Mouse (Mus musculus) gastrocnemius, postnatal 10 days (tissue): Measurements from ENCODE around the gene Rilpl1. TPM values are rescaled to one million over a fixed set of nuclear protein-coding genes. Genes with fewer than 3 reads are reported as not detected.
"Not testable (repeated sequence)": the region's sequence is repeated elsewhere in the genome, so short reads cannot be mapped to it uniquely, and the experiment has no call there.

Experiments used
- DNase-seq: peaks from one replicate; pipeline ENCODE4 v3.0.0; 2021; ENCODE audit warnings: mixed read lengths
- total RNA-seq, 2 experiments: library from RNA; stranded (reverse); gene quantifications; 2 replicates each; pipeline ENCODE4 v1.2.3; 2021

Gene Rilpl1
- total RNA-seq, 2 experiments from 2014 or later, result 48.9 to 49.3 TPM

DNA sequence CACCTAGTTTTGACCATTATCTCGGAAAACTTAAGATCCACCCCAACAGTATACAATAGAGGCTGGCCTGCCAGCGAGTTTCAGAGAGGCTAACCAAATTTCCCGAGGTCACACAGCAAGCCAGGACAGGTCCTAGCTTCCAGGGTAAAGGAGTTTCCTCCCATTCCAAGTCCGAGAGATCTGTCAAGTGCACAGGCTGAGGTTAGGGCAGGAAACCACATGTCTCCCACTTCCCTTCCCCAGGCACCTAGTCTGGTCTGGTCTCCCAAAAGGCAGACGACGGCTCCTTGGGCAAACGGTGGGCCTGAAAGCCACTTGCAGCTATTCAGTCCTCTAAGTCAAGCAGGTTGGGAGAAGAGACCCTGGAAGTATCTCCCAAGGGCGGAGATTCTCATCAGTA, 1.5 kb downstream of the Rilpl1 start:
- no peak for DNase-seq

DNA sequence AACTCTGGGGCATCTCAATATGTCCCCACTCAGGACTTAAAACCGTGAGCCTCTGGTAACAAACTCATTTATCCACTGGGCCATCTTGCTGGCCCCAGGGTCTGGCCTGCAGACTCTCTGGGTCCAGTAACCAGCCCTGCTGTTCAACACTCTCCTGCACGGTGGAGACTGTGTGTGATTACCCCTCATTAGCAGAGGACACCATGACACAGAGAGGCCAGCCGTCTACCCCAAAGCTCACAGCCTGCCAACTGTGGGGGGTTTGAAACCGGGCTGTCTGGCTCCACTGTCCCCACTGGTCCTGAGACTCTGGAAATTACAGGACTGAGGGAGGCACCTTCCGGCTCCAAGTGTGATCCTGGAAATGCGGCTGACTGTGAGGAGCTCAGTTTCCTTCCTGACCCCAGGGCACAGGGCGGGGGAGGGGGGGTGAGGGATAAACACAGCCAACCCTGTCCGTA, 2.0 kb downstream of the Rilpl1 start:
- DNase-seq, result no peak

DNA sequence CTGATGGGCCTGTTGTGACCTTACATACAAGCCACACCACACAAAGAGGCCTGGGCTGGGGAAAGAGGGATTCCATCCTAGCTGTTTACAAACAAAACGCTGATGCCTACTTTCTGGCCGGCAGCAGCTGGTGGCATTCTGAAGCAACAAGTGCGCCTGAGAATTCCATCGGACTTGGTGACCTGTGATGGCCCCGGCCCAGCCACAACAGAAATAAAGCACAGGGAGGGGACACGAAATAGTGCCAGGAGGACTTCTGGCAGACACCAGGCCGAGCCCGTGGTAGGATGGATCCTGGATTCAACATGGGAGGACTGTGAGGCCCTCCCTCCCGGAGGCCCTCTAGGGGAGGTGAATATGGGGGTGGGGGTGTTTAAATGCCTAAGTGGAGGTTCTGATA, 2.4 kb downstream of the Rilpl1 start:
- peak; percentile 43 for DNase-seq

DNA sequence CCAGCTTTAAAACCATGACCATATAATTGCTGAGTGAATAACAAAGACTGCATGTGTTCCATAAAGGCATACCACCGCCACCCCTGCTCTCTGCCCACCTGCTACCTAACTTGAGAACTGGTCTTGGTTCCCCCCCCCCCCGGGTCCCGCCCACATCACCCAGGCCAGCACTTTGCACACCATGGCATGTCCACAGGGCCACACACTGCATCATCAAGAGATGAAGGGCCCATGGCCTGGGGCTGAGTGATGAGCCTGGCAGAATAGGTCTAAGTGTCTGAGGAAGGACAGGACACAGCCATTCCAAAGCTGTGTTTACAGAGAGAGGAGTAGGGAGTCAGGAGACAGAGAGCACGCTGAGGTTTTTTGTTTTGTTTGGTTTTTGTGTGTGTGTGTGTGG, 2.8 kb downstream of the Rilpl1 start:
- no peak for DNase-seq

DNA sequence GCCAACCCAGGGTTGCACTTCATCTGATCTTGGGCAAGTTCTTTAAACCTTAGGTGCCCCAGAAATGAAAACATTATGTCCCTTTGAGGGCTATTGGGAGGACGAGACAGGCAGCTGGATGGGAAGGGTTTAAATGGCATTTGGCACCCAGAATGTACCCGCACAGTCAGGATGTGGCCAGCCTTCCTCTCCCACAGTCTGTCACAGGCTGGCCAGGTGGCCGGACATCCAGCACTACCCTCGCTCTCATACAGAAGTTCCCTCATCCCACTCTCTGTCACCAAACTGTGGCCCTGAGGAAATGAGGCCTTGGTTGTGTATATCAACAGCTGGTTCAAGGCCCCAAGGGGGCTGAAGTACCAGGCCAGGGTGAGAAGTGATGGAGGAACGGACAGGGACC, 6.2 kb downstream of the Rilpl1 start:
- DNase-seq, result no peak

DNA sequence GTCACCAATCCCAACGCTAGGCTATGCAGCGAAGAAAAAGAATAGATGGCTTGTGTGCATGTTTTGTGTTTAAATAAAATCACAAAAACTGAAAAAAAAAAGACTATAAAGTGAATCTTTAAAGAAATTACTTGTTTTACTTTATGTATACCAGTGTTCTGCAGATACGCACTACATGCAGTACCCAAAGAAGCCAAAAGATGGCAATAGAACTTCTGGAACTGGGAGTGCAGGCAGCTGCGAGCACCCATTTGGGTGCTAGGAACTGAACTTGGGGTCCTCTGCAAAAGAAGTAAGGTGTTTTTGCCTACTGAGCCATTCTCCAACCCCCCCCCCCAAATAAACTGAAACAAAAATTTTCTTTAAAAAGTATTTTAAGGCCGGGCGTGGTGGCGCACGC, 8.2 kb downstream of the Rilpl1 start:
- no peak for DNase-seq

DNA sequence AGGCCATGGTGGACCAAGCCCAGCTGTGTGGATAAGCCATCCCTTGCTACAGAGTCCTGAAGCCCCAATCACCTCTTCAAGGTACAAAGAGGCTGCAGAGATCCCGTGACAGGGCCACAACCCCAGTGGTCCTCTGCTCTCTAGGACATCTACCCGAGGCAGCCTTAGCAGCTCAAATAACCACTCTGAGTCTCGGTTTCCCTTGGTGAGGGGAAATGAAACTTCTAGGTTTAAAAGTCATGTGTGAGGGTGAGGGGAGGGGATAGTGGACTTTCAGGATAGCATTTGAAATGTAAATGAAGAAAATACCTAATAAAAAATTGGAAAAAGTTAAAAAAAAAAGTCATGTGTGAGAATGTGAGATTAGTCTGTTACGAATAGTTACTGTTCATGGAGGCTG, 9.6 kb downstream of the Rilpl1 start:
- no peak for DNase-seq

DNA sequence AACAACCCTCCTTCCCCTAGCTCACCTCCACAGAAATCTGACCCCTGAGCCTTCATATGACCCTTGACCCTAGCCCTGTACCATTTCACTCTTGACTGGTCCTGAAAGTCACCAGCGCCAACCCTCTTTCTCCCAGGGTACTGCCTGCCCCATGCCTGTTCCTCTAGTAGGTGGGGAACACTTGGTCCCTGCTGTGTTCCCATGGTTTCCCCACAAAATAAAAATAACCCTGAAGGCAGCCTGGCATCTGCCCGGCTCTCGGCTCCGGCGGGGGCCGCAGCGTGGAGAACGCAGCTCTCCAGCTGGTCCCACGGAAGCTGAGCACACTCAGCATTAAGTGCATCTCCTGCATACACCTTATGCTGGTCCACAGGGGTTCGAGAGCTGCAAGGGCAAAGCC, 12.5 kb downstream of the Rilpl1 start:
- no peak for DNase-seq

DNA sequence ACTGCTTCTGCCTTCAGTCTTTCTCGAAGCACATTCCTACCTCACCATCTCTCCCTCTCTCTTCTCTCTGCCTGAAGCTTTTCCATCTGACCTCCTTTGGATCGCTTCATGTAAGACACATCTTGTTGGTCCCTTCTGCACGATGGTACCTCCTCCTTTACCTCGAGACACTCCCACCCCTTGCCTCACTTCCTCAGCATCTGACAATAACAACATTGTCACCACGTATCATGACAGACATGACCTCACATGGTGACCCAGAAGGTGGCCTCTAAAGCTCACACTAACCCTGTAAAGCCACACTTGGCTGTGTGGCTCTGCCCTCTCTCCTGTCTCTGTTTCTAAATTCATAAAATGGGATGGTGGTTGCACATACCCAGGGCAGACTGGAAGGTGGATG, 15.4 kb downstream of the Rilpl1 start:
- DNase-seq, result no peak

DNA sequence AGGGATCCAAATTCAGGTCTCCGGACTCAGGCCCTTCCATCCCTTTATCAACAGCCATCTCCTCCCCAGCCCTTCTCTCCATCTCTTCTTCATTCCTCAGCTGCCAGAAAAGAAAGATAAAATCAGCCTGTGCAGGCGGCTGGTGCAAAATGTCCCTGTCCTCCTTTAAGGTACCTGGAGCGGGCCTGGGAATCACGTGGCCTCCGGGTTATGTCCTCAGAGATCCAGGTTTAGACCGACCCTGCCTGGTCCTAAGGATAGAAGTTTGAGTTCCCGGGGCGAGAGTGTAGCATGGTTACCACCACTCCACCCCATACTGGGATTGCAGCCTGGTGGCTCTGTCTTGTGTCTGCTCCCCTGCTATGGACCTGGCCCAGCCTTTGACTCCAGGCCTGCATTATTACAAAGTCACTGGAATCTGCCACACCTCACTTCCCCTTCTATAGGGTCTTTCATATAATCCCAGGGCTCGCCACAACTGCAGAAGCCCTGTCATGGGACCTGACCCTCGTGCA, 20.6 kb downstream of the Rilpl1 start:
- DNase-seq, result no peak

DNA sequence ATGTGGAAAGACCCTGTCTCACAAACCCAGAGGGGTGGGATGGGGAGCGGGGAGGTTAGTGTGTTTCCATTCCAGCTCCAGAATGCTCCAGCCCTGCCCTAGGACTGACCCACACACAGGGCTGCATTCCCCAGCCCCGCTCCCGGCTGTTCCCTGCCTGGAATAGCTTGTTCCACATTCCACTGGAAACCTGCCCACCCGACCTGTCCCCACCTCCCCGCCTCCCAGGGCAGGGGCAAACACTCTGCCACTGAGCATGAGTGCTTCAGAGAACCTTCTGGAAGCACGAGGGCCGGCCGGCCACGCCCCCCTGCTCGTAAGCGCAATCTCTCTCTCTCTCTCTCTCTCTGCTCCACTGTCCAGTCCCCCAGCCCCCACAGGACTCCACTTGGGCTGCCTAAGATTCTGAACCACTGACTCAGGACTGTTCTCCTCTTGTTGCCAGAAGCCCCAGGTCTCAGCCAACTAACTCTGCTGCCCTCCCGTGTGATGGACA, 21.4 kb downstream of the Rilpl1 start:
- peak; percentile 66 for DNase-seq

DNA sequence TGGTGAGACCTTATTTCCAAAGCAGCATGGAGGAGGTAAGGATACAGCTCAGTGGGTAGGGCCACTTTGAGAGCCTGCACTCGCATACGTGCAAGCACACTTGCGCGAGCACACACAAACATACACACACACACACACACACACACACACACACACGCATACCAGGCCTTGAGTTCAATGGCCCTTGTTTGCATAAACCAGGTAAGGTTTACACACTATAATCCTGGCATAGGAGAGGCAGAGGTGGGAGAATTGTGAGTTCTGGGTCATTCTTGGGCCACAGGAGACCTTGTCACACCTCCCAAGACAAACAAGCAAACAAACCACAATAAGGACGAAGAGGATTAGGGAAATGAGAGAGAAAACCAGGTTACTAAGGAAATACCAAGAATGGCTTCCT, 22.0 kb downstream of the Rilpl1 start:
- DNase-seq, result no peak

DNA sequence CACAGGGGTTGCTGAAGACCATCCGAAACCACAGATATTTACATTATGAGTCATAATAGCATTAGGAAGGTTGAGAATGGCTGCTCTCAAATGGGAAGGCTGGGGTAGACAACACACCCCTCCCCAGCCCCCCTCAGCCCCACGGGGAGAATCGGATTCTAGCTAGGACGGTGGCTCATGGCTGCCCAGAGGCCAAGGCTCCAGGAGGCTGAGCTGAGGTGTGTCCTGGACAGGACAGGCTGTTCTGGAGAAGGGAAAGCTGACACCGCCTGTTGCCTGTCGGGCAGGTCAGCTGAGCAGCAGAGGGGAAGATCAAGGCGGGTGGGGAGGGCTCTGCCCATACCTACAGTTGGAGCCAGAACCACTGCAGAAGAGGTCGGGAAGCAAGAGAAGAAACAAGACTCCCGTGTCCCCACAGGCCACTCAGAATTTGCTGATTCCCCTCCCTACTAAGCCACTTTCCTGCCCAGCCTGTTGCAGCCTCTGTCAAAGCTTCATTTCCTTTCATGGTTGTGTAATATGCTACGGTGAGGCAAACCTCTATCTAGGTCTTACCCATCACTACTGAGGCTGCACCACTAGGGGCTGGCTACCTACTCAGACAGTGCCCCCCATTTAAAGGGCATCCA, 24.3 kb downstream of the Rilpl1 start:
- no peak for DNase-seq

DNA sequence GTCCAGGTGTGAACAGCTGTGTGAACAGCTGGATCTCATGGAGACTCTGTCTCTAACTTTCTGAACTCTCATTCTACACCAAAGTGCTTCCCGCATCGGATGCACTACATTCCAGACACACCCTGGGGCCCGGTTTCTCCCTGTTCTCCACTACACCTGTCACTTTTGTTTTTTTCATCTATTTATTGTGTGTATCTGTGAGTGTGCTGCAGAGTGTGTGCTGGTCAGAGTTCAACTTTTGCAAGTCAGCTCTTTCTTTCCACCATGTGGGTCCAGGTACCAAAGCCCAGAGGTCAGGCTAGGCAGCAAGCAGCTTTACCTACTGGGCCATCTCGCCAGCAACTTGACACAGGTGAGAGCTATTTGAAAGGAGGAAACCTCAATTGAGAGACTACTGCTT, 26.0 kb downstream of the Rilpl1 start:
- DNase-seq, result no peak

DNA sequence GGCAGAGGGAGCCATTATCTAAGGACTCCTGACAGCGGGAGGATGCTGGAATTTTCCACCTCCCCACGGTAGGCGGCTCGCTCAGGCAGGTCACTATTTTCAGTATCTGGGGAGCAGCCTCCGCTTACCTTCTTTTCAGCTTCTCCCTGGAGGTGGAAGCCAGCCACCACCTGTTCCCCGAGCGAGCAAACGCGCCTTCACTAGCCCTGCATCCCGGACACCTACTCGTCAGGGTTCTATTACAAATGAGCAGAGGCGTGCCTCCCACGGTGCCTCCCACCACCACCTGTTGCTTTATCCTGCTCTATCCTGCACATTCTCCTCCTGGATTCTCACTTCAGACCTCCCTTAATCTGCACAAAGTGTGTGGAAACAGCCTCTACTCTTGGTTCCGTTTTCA, 27.4 kb downstream of the Rilpl1 start:
- no peak for DNase-seq

DNA sequence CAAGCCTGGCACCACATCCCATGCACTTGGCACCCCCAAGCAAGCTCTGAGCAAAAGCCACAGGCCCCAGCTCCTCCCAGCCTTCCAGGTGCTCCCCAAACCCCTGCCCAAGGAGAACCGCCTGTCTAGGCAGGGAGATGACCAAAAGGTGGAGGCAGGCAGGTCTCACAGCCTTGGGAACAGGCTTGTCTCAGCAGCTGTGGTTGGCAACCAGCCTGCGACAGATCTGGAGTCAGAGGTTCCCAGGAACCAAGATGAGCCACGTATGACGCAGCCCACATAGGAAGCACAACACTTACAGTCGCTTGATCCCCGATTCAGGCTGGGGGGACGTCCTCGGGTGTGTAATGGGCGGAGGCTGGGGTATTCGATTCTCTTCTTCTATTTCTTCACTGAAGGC, 29.6 kb downstream of the Rilpl1 start:
- DNase-seq, result no peak

DNA sequence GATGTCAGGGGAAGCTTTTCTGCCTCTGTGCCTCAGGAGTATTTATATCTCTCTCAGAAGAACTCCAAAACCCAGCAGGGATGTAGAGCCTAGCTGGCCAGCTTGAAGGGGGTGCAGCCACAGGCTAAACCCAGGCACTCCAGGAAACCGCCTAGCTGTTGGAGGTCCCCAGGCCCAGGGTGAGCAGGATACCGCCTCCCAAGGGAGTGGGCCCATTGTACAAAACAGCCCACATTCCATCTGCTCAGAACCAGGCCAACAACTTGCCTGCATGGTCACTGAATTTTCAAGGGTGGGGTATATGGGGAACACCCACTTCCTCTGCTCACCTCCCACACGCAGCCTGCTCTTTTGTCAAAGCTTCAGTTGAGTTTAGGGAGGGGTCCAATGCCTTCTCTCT, 30.6 kb downstream of the Rilpl1 start:
- DNase-seq, result no peak

DNA sequence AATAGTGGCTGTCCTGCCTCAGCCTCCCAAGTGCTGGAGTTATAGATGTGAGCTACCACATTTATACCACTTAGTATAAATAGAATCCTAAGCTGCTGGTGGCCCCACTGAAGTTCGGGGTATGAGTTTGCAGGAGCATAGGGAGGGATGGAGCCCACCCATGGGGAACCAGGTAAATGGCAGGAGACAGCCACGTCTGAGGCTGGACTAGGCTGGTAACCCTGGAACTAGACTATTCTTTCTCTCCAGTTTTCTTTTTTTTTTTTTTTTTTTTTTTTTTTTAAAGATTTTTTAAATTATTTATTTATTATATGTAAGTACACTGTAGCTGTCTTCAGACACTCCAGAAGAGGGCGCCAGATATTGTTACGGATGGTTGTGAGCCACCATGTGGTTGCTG, 31.2 kb downstream of the Rilpl1 start:
- DNase-seq, result not testable (repeated sequence)

DNA sequence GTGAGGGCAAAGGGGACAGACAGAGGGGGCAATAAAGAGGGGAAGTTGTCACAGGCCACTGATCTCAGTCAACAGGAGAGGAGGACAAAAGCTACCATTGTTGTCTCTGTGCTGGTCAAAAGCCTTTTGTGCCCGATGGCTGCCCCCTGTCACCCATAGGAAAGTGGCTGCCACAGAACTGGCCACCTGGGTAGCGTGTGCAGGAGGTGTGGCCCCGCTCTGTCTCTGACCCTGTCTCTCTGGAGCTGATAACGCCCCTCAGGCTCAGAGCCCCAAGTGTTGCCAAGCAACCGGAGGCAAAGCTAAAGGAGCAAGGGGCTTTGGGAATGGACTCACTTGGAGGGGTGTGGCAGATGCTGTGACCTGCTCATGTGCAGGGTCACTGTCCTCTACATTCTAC, 32.2 kb downstream of the Rilpl1 start:
- no peak for DNase-seq

DNA sequence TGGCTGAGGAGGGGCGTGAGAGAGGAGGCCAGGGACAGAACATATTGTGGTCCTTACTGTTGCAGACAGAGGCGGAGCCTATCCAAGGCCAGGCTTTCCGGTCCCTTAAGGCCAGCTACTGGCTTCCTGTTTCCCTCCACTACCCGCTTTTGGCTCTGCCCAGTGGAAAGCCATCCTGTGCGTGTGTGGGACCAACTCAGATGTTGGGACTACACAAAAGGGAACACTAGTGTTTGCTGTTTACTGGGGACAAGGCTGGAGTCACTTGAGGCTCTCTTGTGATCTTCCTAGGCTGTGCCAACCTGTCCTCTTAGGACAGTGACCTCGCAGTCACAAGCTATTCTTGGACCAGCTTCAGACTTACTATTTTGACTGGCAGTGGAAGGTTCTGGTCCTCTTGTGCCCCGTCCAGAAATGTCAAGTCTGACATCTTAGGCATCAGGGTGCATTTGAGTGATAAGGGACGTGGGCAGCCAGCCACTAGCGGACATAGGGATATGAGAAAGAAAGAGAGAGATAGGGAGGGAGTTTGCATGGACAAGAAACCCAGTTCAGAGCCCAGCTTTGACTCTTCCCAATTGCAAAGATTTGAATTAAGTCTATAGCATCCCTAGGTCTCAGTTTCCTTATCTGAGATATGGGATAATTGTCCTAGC, 32.8 kb downstream of the Rilpl1 start:
- DNase-seq, result no peak

DNA sequence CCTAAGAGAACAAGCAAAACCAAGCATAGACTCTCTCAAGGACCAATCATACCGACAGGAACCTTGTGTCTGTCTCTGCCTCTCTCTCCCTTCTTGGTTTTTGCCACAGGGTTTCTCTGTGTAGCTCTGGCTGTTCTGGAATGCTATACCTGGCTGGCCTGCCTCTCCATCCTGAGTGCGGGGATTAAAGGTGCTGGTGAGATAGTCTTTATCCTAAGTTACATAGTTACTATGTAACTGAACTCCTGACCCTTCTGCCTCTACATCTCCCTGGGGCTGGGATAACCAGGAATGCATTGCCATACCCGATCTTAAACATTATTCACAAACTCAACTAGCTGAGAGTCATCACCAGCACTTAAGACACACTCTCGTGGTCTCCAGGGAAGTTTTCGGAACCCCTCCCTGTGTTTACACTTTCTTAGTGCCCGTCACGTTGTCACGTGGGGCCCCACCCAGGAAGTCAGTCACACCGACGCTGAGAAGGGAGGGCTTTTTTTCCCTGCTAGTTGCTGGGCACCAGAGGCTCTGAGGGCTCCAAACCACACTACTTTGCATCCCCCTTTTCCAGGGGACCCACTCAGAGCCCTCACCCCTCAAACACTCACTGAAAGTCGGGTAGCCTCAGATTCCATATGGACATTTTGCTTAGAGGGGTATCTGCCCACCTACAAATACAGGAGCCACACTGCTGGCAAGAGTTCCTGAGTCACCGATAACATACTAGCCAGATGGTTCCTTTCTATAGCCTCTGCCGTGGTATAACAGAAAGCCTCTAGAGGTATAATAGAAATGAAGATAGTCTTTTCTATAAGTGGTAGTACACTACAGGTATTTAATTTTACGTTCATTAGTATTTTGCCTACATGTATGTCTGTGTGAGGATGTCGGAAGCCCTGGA, 34.3 kb downstream of the Rilpl1 start:
- DNase-seq, result no peak

DNA sequence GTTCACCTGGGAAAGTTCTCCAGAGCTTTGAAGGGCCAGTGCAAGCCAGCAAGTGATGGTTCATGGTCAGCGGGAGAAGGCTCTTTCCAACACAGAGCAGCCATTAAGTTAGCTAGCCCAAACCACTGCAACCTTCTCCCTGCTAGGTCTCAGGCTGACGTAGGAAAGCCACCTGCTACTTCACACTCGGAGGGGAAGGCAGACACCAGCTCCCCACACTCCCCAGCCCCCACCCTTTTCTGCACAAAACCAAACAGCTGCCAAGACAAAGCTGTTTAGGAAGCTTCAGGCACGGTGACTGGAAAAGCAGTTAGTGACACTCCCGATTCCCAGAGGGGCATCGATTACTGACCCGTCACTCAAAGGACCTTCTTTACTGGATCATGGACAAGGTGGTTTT, 35.6 kb downstream of the Rilpl1 start:
- no peak for DNase-seq

DNA sequence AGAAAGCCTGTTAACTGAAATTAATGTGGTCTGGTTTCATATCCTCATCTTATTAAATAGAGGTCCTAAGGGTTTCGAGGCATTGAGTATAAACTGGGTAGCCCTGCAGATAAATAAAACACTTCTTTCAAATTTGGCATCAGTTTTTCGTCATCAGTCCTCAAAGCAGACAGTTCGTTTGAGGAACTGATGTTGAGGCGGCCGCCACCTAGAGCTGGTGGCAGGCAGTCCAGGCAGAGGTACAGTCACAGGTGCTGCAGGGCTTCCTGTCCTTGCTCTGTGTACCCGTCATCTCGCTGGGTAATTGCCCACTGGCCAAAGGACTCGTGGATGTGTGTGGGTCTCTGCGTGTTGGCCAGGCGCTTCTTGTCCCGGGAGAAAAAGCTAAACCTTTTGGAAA, 37.7 kb downstream of the Rilpl1 start:
- no peak for DNase-seq
